Mouse (Mus musculus) E14TG2a.4 (cell line): ENCODE data around the gene Itpr1.

Experiments used
- CTCF ChIP-seq: conservative IDR thresholded peaks from 2 replicates; pipeline ENCODE4 v1.5.1; 2014; ENCODE audit warnings: low read length
- POU5F1 ChIP-seq: IDR thresholded peaks from 2 replicates; pipeline ENCODE4 v1.6.1; 2014; ENCODE audit warnings: low read length, borderline replicate concordance

- TF ChIP-seq CTCF (no peak), POU5F1 (no peak)
Observed at GRCm38 (mm10) chr6:108517986-108518385, 305.1 kb downstream of the Itpr1 start.
